Mouse (Mus musculus): Measurements from ENCODE around the gene Edc3. TPM values are rescaled to one million over a fixed set of nuclear protein-coding genes. Genes with fewer than 3 reads are reported as not detected.

Gene Edc3
- polyA plus RNA-seq, 1 experiment from 2014 or later: 32.0 TPM

- no peak for ATAC-seq (ENCODE audit: low read depth)
- no peaks in the 10 kb centered on the region for H3K9me3 ChIP-seq
- no peak overlapping the region for H3K9ac ChIP-seq
- H3K4me3 ChIP-seq: no peak overlapping the region
- no peak overlapping the region for H3K4me2 ChIP-seq
- no peaks in the 10 kb centered on the region for H3K4me1 ChIP-seq (replicated peaks)
- H3K27ac ChIP-seq (replicated peaks): no peak overlapping the region
- WGBS: 93% methylated on average over 6 of the region's 6 CpGs
- H3K27me3 ChIP-seq: no peaks in the 10 kb centered on the region
- H3K36me3 ChIP-seq: peaks cover 91% of the 10 kb centered on the region
These were observed 39.8 kb downstream of the Edc3 start for GRCm38 (mm10) chr9:57748137-57748536.

- no peak overlapping the region for H3K4me3 ChIP-seq
- WGBS: 70% methylated on average over 1 of the region's 1 CpGs
- no peak overlapping the region for H3K27ac ChIP-seq (replicated peaks)
- H3K9me3 ChIP-seq: no peaks in the 10 kb centered on the region
- no peak overlapping the region for H3K4me2 ChIP-seq
- no peaks in the 10 kb centered on the region for H3K27me3 ChIP-seq
- H3K36me3 ChIP-seq: peaks cover 93% of the 10 kb centered on the region
- H3K9ac ChIP-seq: no peak overlapping the region
- ATAC-seq (ENCODE audit: low read depth): no peak
- no peaks in the 10 kb centered on the region for H3K4me1 ChIP-seq (replicated peaks)
These were observed 40.5 kb downstream of the Edc3 start for GRCm38 (mm10) chr9:57748831-57749230.

- 94% methylated on average over 7 of the region's 7 CpGs for WGBS
These were observed 42.6 kb downstream of the Edc3 start for GRCm38 (mm10) chr9:57750901-57751300.

GRCm38 (mm10) chr9:57757578-57757977 is 49.2 kb downstream of the Edc3 start:
- Histone ChIP-seq H3K36me3 (peaks cover 92% of the 10 kb centered on the region), H3K4me1 (replicated peaks) (peaks cover 14% of the 10 kb centered on the region), H3K27ac (replicated peaks) (no peak overlapping the region), H3K27me3 (no peaks in the 10 kb centered on the region), H3K4me2 (no peak overlapping the region), H3K9me3 (no peaks in the 10 kb centered on the region), H3K4me3 (no peak overlapping the region), H3K9ac (no peak overlapping the region)
- WGBS: 95% methylated on average over 3 of the region's 3 CpGs
- ATAC-seq (ENCODE audit: low read depth): no peak

More at GRCm38 (mm10) chr9:57750901-57751300, 42.6 kb downstream of the Edc3 start:
- Histone ChIP-seq H3K27ac (replicated peaks) (no peak overlapping the region), H3K9ac (no peak overlapping the region), H3K4me3 (no peak overlapping the region), H3K9me3 (no peaks in the 10 kb centered on the region), H3K4me2 (no peak overlapping the region), H3K27me3 (no peaks in the 10 kb centered on the region), H3K36me3 (peaks cover 99% of the 10 kb centered on the region), H3K4me1 (replicated peaks) (no peaks in the 10 kb centered on the region)
- ATAC-seq (ENCODE audit: low read depth): no peak

GRCm38 (mm10) chr9:57758528-57758927 is 50.2 kb downstream of the Edc3 start:
- H3K9me3 ChIP-seq: no peaks in the 10 kb centered on the region
- H3K27ac ChIP-seq (replicated peaks): no peak overlapping the region
- no peak overlapping the region for H3K9ac ChIP-seq
- no peaks in the 10 kb centered on the region for H3K27me3 ChIP-seq
- no peak for ATAC-seq (ENCODE audit: low read depth)
- H3K4me2 ChIP-seq: no peak overlapping the region
- peaks cover 82% of the 10 kb centered on the region for H3K36me3 ChIP-seq
- 92% methylated on average over 22 of the region's 22 CpGs for WGBS
- peaks cover 24% of the 10 kb centered on the region for H3K4me1 ChIP-seq (replicated peaks)
- H3K4me3 ChIP-seq: no peak overlapping the region

GRCm38 (mm10) chr9:57759289-57759688 is 50.9 kb downstream of the Edc3 start:
- H3K4me3 ChIP-seq: no peak overlapping the region
- ATAC-seq (ENCODE audit: low read depth): no peak
- no peaks in the 10 kb centered on the region for H3K9me3 ChIP-seq
- WGBS: 27% methylated on average over 6 of the region's 6 CpGs
- no peaks in the 10 kb centered on the region for H3K27me3 ChIP-seq
- H3K4me1 ChIP-seq (replicated peaks): peaks cover 31% of the 10 kb centered on the region
- H3K4me2 ChIP-seq: no peak overlapping the region
- no peak overlapping the region for H3K27ac ChIP-seq (replicated peaks)
- H3K9ac ChIP-seq: no peak overlapping the region
- peaks cover 74% of the 10 kb centered on the region for H3K36me3 ChIP-seq

GRCm38 (mm10) chr9:57760416-57761146 is 52.2 kb downstream of the Edc3 start:
- H3K4me3 ChIP-seq: no peak overlapping the region
- H3K9ac ChIP-seq: no peak overlapping the region
- peaks cover 62% of the 10 kb centered on the region for H3K36me3 ChIP-seq
- H3K27me3 ChIP-seq: no peaks in the 10 kb centered on the region
- 95% methylated on average over 24 of the region's 24 CpGs for WGBS
- no peak for ATAC-seq (ENCODE audit: low read depth)
- peaks cover 31% of the 10 kb centered on the region for H3K4me1 ChIP-seq (replicated peaks)
- H3K9me3 ChIP-seq: no peaks in the 10 kb centered on the region
- no peak overlapping the region for H3K4me2 ChIP-seq
- H3K27ac ChIP-seq (replicated peaks): no peak overlapping the region

GRCm38 (mm10) chr9:57761563-57762551 is 53.5 kb downstream of the Edc3 start:
- WGBS: 93% methylated on average over 13 of the region's 13 CpGs
- 0 out of 2 replicates have a peak overlapping the region, but pooled peaks have one; percentile 83 for H3K4me3 ChIP-seq
- 0 out of 2 replicates have a peak overlapping the region, but pooled peaks have one; percentile 26 for H3K9ac ChIP-seq
- peaks cover 40% of the 10 kb centered on the region for H3K4me1 ChIP-seq (replicated peaks)
- peaks cover 50% of the 10 kb centered on the region for H3K36me3 ChIP-seq
- no peaks in the 10 kb centered on the region for H3K27me3 ChIP-seq
- ATAC-seq (ENCODE audit: low read depth): no peak
- H3K27ac ChIP-seq (replicated peaks): no peak overlapping the region
- no peaks in the 10 kb centered on the region for H3K9me3 ChIP-seq
- H3K4me2 ChIP-seq: peak overlapping the region; percentile 98

- Histone ChIP-seq H3K9me3 (no peaks in the 10 kb centered on the region), H3K27me3 (no peaks in the 10 kb centered on the region), H3K4me1 (replicated peaks) (peaks cover 40% of the 10 kb centered on the region), H3K9ac (peak overlapping the region; percentile 99), H3K36me3 (peaks cover 43% of the 10 kb centered on the region), H3K4me2 (peak overlapping the region; percentile 98), H3K4me3 (0 out of 2 replicates have a peak overlapping the region, but pooled peaks have one; percentile 83), H3K27ac (replicated peaks) (no peak overlapping the region)
- ATAC-seq (ENCODE audit: low read depth): no peak
- WGBS: 71% methylated on average over 6 of the region's 6 CpGs
These were observed 54.2 kb downstream of the Edc3 start for GRCm38 (mm10) chr9:57762563-57762991.

GRCm38 (mm10) chr9:57764147-57764973 is 56.0 kb downstream of the Edc3 start:
- whole genome bisulfite sequencing: under 1% methylated on average over 57 of the region's 57 CpGs
- H3K4me2 ChIP-seq: peak overlapping the region; percentile 98
- peak; percentile 59 for ATAC-seq (ENCODE audit: low read depth)

GRCm38 (mm10) chr9:57764974-57765363 is 56.6 kb downstream of the Edc3 start:
- under 1% methylated on average over 43 of the region's 45 CpGs for WGBS
- ATAC-seq (ENCODE audit: low read depth): peak; percentile 93

More at GRCm38 (mm10) chr9:57764147-57764973, 56.0 kb downstream of the Edc3 start:
- H3K9me3 ChIP-seq: no peaks in the 10 kb centered on the region
- no peaks in the 10 kb centered on the region for H3K27me3 ChIP-seq
- H3K4me1 ChIP-seq (replicated peaks): peaks cover 40% of the 10 kb centered on the region
- H3K9ac ChIP-seq: peak overlapping the region; percentile 99
- peaks cover 25% of the 10 kb centered on the region for H3K36me3 ChIP-seq
- peak overlapping the region; percentile 83 for H3K4me3 ChIP-seq
- H3K27ac ChIP-seq (replicated peaks): peak overlapping the region; percentile 100

More at GRCm38 (mm10) chr9:57764974-57765363, 56.6 kb downstream of the Edc3 start:
- peaks cover 40% of the 10 kb centered on the region for H3K4me1 ChIP-seq (replicated peaks)
- H3K9ac ChIP-seq: peak overlapping the region; percentile 99
- H3K4me3 ChIP-seq: peak overlapping the region; percentile 83
- no peaks in the 10 kb centered on the region for H3K27me3 ChIP-seq
- no peaks in the 10 kb centered on the region for H3K9me3 ChIP-seq
- peaks cover 19% of the 10 kb centered on the region for H3K36me3 ChIP-seq
- H3K4me2 ChIP-seq: peak overlapping the region; percentile 98
- H3K27ac ChIP-seq (replicated peaks): peak overlapping the region; percentile 100

Measured in neural tube, embryonic 13.5 days (tissue).